8 mouse cellular contexts compared by ENCODE assay signal in the genomic region with DNA sequence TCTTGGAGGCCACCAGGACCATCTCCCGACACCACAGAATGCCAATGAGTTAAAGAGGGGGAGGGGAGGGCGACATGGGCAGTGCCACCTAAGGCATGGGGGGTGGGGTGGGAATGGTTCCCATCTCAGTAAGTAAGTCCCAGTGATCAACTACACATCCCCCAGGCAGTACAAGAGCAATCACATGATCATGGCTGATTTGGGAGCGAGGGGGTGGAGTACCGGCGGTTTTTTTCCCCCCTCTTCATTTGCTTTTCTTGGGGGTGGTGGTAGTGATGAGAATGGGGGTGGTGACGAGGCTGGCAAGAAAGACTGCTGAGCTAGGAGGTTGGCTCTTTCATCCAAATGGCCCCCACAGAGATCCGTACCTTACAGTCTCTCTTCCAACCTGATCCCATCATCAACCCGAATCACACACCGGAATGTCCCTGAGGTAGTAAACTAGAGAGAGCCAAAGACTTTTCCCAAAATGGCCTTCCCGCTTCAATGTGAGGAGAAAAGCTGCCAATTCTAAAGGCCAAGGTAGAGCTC. TPM values are rescaled to one million over a fixed set of nuclear protein-coding genes. Genes with fewer than 3 reads are reported as not detected.
DNase-seq lines count a peak whose midpoint lies in the region; ATAC-seq and TF ChIP-seq lines count a peak whose summit lies in the region.

No protein-coding gene starts in this region.

- DNase-seq in frontal cortex, postnatal 14 days (ENCODE audit: low spot score in 2 of 2), result no peak
- no peak for DNase-seq in hindbrain, embryonic 14.5 days (ENCODE audit: low spot score)
- no peak for DNase-seq in midbrain, embryonic 10.5 days (ENCODE audit: low spot score)
- DNase-seq in urinary bladder, postnatal 25 days (ENCODE audit: low spot score), result no peak
- DNase-seq in embryo, embryonic 9.5 days (ENCODE audit: extremely low spot score), result no peak
- DNase-seq in kidney, adult 11 months, result no peak

- H3K9ac ChIP-seq in hindbrain, embryonic 14.5 days, result peak overlapping the region; percentile 71

- no peak overlapping the region for H3K27ac ChIP-seq in hindbrain, embryonic 14.5 days
- peak overlapping the region; percentile 89 for H3K27ac ChIP-seq in midbrain, embryonic 10.5 days (replicated peaks)

- peaks cover 42% of the 10 kb centered on the region for H3K4me1 ChIP-seq in E14TG2a.4 (replicated peaks; ENCODE audit: low read depth, low read length)
- H3K4me1 ChIP-seq in hindbrain, embryonic 14.5 days (replicated peaks; ENCODE audit: control insufficient read depth, insufficient read depth, low read length), result peaks cover 23% of the 10 kb centered on the region
- peaks cover 61% of the 10 kb centered on the region for H3K4me1 ChIP-seq in midbrain, embryonic 10.5 days

- WGBS in hindbrain, embryonic 14.5 days, result 10% methylated on average over 10 of the region's 10 CpGs
- WGBS in midbrain, embryonic 10.5 days, result 6% methylated on average over 10 of the region's 10 CpGs

- no peaks in the 10 kb centered on the region for H3K36me3 ChIP-seq in E14TG2a.4 (ENCODE audit: insufficient read depth, low read length)
- no peaks in the 10 kb centered on the region for H3K36me3 ChIP-seq in hindbrain, embryonic 14.5 days (replicated peaks; ENCODE audit: control insufficient read depth, insufficient read depth)
- H3K36me3 ChIP-seq in midbrain, embryonic 10.5 days, result no peaks in the 10 kb centered on the region

- peak overlapping the region; percentile 86 for H3K4me3 ChIP-seq in E14TG2a.4 (replicated peaks; ENCODE audit: low read length)
- H3K4me3 ChIP-seq in hindbrain, embryonic 14.5 days (replicated peaks; ENCODE audit: low read length), result peak overlapping the region; percentile 58
- peak overlapping the region; percentile 71 for H3K4me3 ChIP-seq in midbrain, embryonic 10.5 days

- H3K9me3 ChIP-seq in E14TG2a.4 (ENCODE audit: low read length), result no peaks in the 10 kb centered on the region
- no peaks in the 10 kb centered on the region for H3K9me3 ChIP-seq in hindbrain, embryonic 14.5 days (ENCODE audit: control insufficient read depth, low read length)
- H3K9me3 ChIP-seq in midbrain, embryonic 10.5 days (replicated peaks), result no peaks in the 10 kb centered on the region

- H3K4me2 ChIP-seq in hindbrain, embryonic 14.5 days (replicated peaks), result peak overlapping the region; percentile 87

- TF ChIP-seq CTCF in E14TG2a.4 (conservative IDR thresholded peaks at IDR 0.05; ENCODE audit: low read length), result no peak

- H3K27me3 ChIP-seq in E14TG2a.4 (ENCODE audit: insufficient read depth, low read length), result peaks cover 44% of the 10 kb centered on the region
- no peaks in the 10 kb centered on the region for H3K27me3 ChIP-seq in hindbrain, embryonic 14.5 days (ENCODE audit: control insufficient read depth, insufficient read depth, low read length)
- H3K27me3 ChIP-seq in midbrain, embryonic 10.5 days (ENCODE audit: low read depth, poor library complexity, severe bottlenecking), result peaks cover 55% of the 10 kb centered on the region

- peak; percentile 29; the same call in 1 of the 2 replicates for ATAC-seq in frontal cortex, adult (ENCODE audit: low TSS enrichment)
- ATAC-seq in hindbrain, embryonic 14.5 days (ENCODE audit: low FRiP score), result no peak

RNA-seq across cellular contexts. Expression of gene Abr, which starts 51.8 kb away (rescaled TPM):
- 115 and 123 TPM in 2 replicates for polyA plus RNA-seq in hindbrain, embryonic 14.5 days (2014; fragmentation: Nextera tagmentation; extraction: Ambion mirVana)
- 26.9 and 37.6 TPM in 2 replicates for polyA plus RNA-seq in midbrain, embryonic 10.5 days (2016; fragmentation: Nextera tagmentation; extraction: Ambion mirVana)
